Mouse (Mus musculus) testis, adult 2 months (tissue): ENCODE measurements around the gene Tbc1d8b. TPM values are rescaled to one million over a fixed set of nuclear protein-coding genes. Genes with fewer than 3 reads are reported as not detected.

Experiments used
- H3K27ac ChIP-seq: fragments of 200-500 bp; 2 replicates; pipeline ENCODE4 v1.5.1; 2012; ENCODE audit warnings: low read depth, low read length; ENCODE audit not compliant: control insufficient read depth, insufficient read depth
- H3K27me3 ChIP-seq: fragments of 200-500 bp; 2 replicates; pipeline ENCODE4 v1.6.1; 2012; ENCODE audit warnings: mild to moderate bottlenecking, low read length, moderate library complexity; ENCODE audit not compliant: control insufficient read depth, insufficient read depth
- H3K36me3 ChIP-seq: fragments of 200-500 bp; 2 replicates; pipeline ENCODE4 v1.6.1; 2012; ENCODE audit warnings: mild to moderate bottlenecking, low read length; ENCODE audit not compliant: control insufficient read depth, insufficient read depth
- H3K4me1 ChIP-seq: fragments of 200-500 bp; 2 replicates; pipeline ENCODE4 v1.6.1; 2012; ENCODE audit warnings: low read length; ENCODE audit not compliant: control insufficient read depth, insufficient read depth
- H3K4me3 ChIP-seq: fragments of 200-500 bp; 2 replicates; pipeline ENCODE4 v1.5.1; 2012; ENCODE audit warnings: low read depth, mild to moderate bottlenecking, low read length, moderate library complexity, mixed read lengths; ENCODE audit not compliant: control insufficient read depth
- CTCF ChIP-seq: fragments of 200-500 bp; IDR thresholded peaks from 2 replicates; pipeline ENCODE4 v1.5.1; 2012; ENCODE audit warnings: low read depth, mild to moderate bottlenecking, inconsistent platforms, low read length, moderate library complexity; ENCODE audit not compliant: control insufficient read depth, insufficient read depth, insufficient replicate concordance
- POLR2A ChIP-seq: fragments of 200-500 bp; IDR thresholded peaks from 2 replicates; pipeline ENCODE4 v1.6.1; 2012; ENCODE audit warnings: low read depth, mild to moderate bottlenecking, inconsistent platforms, low read length, moderate library complexity; ENCODE audit not compliant: control insufficient read depth
- polyA plus RNA-seq: library from polyadenylated mRNA; depleted of rRNA; stranded (reverse); fragments of >200 nt; gene quantifications from 2 replicates; pipeline ENCODE4 v1.2.3, GENCODE M21; 2012

Tbc1d8b gene
- polyA plus RNA-seq, 1 experiment, result 0.67 TPM

DNA sequence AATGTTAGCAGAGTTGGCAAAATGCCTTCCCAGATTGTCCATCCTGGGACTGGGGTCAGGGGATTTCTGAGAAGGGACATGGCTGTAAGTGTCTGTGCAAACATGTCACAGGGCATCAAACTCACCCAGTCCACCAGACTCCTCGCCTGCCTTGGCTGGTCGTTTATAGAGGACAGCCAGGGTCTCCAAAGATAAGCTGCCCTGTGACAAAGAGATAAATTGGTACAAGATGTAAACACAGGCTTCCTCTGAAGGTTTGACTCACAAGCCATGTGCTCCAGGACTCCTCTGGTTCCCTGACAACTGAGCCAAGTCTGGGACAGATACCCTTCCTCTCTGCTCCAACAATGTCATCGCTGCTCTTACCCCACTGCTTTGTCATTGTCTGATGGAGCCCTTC is 96.2 kb downstream of the Tbc1d8b start:
- Histone ChIP-seq H3K27ac (no peak overlapping the region), H3K36me3 (no peaks in the 10 kb centered on the region), H3K27me3 (no peaks in the 10 kb centered on the region), H3K4me3 (no peak overlapping the region), H3K4me1 (no peaks in the 10 kb centered on the region)
- no peak for TF ChIP-seq CTCF
- no peak for TF ChIP-seq POLR2A

DNA sequence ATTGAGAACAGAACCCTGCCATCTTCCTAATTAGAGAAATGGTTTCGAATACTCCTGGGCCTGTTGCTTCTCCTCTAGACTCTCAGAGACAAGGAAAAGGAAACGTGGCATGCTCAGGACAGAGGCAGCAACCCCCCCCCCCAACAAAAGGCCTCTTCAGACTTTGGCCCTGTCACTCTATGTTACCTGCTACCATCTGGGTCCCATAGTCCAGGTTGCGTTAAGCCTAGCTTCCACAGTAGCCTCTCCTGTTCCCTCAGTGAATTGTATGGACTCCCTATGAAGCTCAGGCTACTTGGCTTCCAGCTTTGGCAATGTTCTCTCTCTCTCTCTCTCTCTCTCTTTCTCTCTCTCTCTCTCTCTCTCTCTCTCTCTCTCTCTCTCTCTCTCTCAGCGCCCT is 96.8 kb downstream of the Tbc1d8b start:
- no peaks in the 10 kb centered on the region for H3K36me3 ChIP-seq
- H3K4me3 ChIP-seq, result no peak overlapping the region
- no peaks in the 10 kb centered on the region for H3K27me3 ChIP-seq
- no peak for TF ChIP-seq POLR2A
- no peak for TF ChIP-seq CTCF
- no peak overlapping the region for H3K27ac ChIP-seq
- no peaks in the 10 kb centered on the region for H3K4me1 ChIP-seq

DNA sequence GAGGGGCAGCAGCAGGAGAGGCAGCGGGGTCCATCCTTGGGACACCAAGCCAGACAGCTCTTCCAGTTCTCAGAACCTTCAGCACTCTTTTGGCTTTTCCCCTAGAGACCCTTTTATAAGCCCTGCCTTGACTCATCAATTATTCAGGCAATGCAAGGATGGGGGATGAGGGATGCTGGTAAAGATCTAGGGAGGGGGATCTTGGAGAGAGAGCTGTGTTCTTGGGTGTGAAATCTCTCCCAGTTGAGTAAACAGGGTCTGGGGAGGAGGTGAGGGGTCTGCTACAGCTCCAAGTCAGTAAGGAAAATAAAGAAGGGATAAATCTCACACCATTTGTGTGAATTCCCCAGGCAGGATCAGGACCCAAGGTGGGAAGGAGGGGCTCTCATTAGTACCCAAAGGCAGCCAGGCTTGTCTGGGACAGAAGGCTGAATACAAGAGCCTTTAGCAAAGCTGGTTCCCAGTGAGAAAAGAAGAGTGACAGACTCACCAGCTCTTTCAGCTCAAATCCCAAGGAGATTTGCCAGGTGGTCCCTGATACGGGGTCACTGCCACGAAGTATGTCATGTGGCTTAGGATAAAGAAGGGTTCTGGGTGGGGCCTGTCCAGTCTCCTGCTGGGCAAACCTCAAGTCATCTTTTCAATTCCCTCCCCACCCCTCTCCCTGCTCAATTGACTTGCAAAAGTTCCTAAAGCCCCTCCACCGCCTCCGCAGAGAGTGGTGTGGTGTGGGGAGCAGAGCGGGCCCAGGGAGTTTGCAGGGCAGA is 97.7 kb downstream of the Tbc1d8b start, which contains the start of gene Ripply1:
Gene Ripply1, minus strand, starts transcription at position 76 of the 767 bp plus-strand sequence.
- Histone ChIP-seq H3K4me3 (no peak within 1 kb of the TSS), H3K27ac (no peak within 1 kb of the TSS), H3K27me3 (no peaks in the 10 kb centered on the region), H3K36me3 (no peaks in the 10 kb centered on the region), H3K4me1 (no peaks in the 10 kb centered on the region)
- TF ChIP-seq POLR2A (no peak), CTCF (no peak)

DNA sequence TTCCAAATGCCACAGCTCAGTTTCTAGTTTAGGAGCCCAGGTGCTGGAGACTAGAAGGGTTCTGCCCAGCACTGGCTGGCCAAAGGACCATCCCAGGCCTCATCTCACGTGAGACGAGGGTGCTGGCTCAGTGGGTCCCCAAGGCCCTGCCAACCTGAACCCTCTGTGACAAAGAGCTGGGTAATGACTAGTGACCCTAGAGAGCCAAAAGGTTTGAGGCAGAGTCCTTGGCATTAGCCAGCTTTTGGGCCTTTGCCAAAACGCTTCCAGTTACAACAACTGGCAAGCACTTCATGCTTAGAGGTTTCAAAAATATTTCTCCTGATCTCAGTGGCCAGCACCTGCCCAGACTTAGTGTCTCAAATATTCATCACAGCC is 98.2 kb downstream of the Tbc1d8b start:
- Histone ChIP-seq H3K4me1 (no peaks in the 10 kb centered on the region), H3K27ac (no peak overlapping the region), H3K27me3 (no peaks in the 10 kb centered on the region), H3K4me3 (no peak overlapping the region), H3K36me3 (no peaks in the 10 kb centered on the region)
- no peak for TF ChIP-seq POLR2A

DNA sequence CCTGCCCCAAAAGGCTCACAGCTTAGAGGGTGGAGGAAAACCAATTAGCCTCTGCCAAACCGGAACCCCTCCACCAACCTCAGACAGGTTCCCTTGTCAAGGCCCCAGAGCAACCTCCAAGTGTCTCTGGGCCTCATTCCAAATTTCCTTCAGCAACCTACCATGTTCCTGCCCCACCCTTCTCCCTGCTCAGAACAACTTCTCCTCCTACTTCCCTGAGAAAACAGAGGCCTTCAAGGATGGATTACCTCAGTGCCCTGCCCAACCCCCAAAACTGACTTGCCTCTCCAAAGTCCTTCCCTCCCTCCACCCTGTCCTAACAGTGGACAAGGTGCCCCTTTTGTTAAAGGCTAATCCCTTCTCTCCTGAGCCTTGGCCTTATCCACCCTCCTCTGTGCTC is 101.0 kb downstream of the Tbc1d8b start:
- no peaks in the 10 kb centered on the region for H3K27me3 ChIP-seq
- H3K4me3 ChIP-seq, result no peak overlapping the region
- no peak overlapping the region for H3K27ac ChIP-seq
- H3K4me1 ChIP-seq, result no peaks in the 10 kb centered on the region
- no peaks in the 10 kb centered on the region for H3K36me3 ChIP-seq
- no peak for TF ChIP-seq CTCF
- TF ChIP-seq POLR2A, result no peak

DNA sequence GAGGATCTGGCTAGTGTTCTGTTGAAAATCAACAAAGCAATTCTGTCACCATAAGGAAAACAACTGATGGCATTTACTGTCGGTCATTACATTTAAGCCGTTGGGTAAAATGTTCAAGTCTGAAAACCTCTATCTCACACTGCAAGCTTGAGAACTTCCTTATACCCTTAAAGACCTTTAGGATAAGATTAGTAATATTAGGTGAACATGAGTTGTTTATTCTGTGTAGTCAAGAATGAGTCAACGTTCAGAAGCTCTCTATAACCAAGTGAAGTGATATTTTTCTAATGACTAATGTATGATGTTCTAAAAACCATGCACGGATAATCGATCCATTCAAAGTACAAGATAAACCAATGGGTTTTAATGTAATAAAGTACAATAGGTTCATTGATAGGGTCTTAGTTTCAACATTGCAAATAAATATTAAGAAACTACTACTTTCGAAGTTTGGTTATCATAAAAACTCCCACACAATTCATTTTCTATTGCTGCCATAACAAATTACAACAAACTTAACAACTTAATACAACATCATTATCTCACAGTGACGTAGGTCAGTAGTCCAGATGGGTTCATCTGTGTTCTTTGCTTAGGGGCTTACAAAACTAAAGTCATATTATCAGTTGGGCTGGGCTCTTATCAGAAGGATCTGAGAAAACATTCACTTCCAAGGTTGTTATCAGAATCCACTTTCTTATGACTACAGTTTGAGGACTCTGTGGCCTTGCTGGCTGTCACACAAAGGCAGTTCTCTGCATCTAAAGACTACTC is 109.5 kb downstream of the Tbc1d8b start:
- H3K4me3 ChIP-seq, result no peak overlapping the region
- no peaks in the 10 kb centered on the region for H3K27me3 ChIP-seq
- no peaks in the 10 kb centered on the region for H3K36me3 ChIP-seq
- TF ChIP-seq POLR2A (no peak), CTCF (no peak)
- H3K27ac ChIP-seq, result no peak overlapping the region
- no peaks in the 10 kb centered on the region for H3K4me1 ChIP-seq

DNA sequence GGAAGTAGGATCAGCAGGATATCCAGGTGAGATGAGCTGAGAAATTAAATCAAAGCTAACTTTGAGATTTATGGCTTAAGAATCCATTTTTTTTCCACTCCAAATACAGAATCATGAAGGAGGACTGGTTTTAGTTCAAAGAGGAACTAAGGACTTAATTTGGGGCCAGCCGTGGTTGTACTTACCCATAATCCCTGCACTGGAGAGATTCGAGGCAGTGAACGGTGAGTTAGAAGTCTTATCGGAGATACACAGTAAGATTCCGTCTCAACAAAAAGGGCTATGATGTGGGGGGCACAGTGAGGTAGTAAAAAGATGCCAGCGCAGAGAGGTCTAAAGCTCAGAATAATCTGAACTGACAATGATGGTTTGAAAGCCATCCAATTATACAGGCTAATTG is 111.2 kb downstream of the Tbc1d8b start:
- no peaks in the 10 kb centered on the region for H3K27me3 ChIP-seq
- no peaks in the 10 kb centered on the region for H3K36me3 ChIP-seq
- TF ChIP-seq CTCF, result no peak
- no peak for TF ChIP-seq POLR2A
- no peaks in the 10 kb centered on the region; the same call in 1 of the 2 replicates for H3K4me1 ChIP-seq
- no peak overlapping the region for H3K27ac ChIP-seq
- no peak overlapping the region for H3K4me3 ChIP-seq
